14 mouse cellular contexts compared by ENCODE assay signal in the genomic region with DNA sequence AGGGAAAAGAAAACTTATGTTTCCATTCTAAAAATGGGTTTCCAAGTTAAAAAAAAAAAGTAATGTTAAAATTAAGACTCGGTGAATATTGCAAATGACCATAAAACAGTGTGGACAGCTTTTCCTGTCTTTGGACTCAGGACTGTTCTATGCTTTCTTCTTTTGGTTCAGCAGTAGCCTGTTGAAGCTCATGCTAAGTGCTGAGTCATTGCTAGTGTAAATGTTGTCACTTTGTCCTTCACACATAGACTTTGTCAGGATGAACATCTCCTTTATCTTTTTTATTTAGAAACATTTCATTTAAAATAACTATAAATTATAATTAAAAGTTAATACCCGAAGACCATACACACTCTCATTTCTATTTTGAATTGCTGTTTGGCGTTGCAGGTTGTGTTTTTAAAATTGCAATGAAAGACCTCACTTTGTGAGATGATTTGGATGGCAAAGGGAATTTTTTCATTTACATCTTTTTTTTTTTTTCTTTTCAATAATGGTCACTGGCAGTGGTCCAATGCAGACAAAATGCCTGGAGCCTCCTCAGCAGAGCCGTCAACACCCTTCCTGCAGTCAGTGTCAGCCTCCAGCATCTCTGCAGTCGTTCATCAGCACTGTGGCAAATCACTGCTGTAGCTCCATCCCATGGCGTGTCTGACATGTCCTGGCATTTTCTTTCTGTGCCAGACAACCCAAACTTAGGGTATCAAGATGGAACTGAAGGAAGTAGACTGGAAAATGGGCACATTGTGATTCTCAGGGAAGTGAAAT.
DNase-seq lines count a peak whose midpoint lies in the region; ATAC-seq and TF ChIP-seq lines count a peak whose summit lies in the region.
"Had no signal": no experiment of that assay in that cellular context is flagged by ENCODE, and none has a peak within 500 bp of the region (broad histone marks: within the 10 kb centered on the region; RNA-seq: fewer than 3 reads in every experiment).

No protein-coding gene starts in this region.

- H3K79me2 ChIP-seq in MEL (ENCODE audit: control insufficient read depth, insufficient read depth, low read length, poor library complexity) = peaks cover 31% of the 10 kb centered on the region

- WGBS in forebrain, embryonic 13.5 days = 41% methylated on average over 6 of the region's 6 CpGs
- 39% methylated on average over 6 of the region's 6 CpGs for WGBS in forebrain, embryonic 15.5 days
- WGBS in kidney, embryonic 15.5 days = 65% methylated on average over 6 of the region's 6 CpGs
- WGBS in liver, embryonic 12.5 days (ENCODE audit: insufficient replicate concordance) = 63% methylated on average over 6 of the region's 6 CpGs

- no peak overlapping the region for H3K4me2 ChIP-seq in forebrain, embryonic 13.5 days
- H3K4me2 ChIP-seq in forebrain, embryonic 15.5 days (replicated peaks) = no peak overlapping the region
- no peak overlapping the region for H3K4me2 ChIP-seq in kidney, embryonic 15.5 days
- H3K4me2 ChIP-seq in liver, embryonic 12.5 days = no peak overlapping the region
- H3K4me2 ChIP-seq: heart, embryonic 15.5 days; lung, embryonic 15.5 days; midbrain, embryonic 13.5 days had no signal

- peak; percentile 28 for DNase-seq in kidney, postnatal 10 days
- DNase-seq in MEL (ENCODE audit: low read depth, low spot score) = no peak
- DNase-seq in frontal cortex, postnatal 14 days (ENCODE audit: low spot score in 2 of 2) = no peak
- no peak for DNase-seq in layer of hippocampus, adult 9-10 months (ENCODE audit: low spot score)
- DNase-seq: adrenal gland, postnatal 10 days; cerebellum, adult 8-10 months; kidney, adult 11 months had no signal

- TF ChIP-seq CTCF in MEL (IDR thresholded peaks at IDR 0.05 in 2 of 3, conservative IDR thresholded peaks at IDR 0.05 in 1 of 3; ENCODE audit: control insufficient read depth in 1 of 3, insufficient read depth in 1 of 3, low read depth in 2 of 3, low read length in 3 of 3, poor library complexity in 1 of 3, severe bottlenecking in 1 of 3) = no peak

- H3K27me3 ChIP-seq in forebrain, embryonic 13.5 days = peaks cover 12% of the 10 kb centered on the region
- H3K27me3 ChIP-seq in forebrain, embryonic 15.5 days = no peaks in the 10 kb centered on the region
- H3K27me3 ChIP-seq in kidney, embryonic 15.5 days = no peaks in the 10 kb centered on the region
- H3K27me3 ChIP-seq in MEL (ENCODE audit: control insufficient read depth in 1 of 2, insufficient read depth in 2 of 2, low read length in 2 of 2) = no peaks in the 10 kb centered on the region
- H3K27me3 ChIP-seq in liver, embryonic 12.5 days (replicated peaks) = no peaks in the 10 kb centered on the region
- H3K27me3 ChIP-seq: heart, embryonic 15.5 days; lung, embryonic 15.5 days; midbrain, embryonic 13.5 days had no signal

- ATAC-seq in forebrain, embryonic 13.5 days = 0 out of 2 replicates have a peak, but pooled peaks have one; percentile 41
- ATAC-seq in forebrain, embryonic 15.5 days (replicated peaks) = no peak
- ATAC-seq in kidney, embryonic 15.5 days (replicated peaks; ENCODE audit: low FRiP score) = no peak
- no peak for ATAC-seq in liver, embryonic 12.5 days

- TF ChIP-seq EP300 in MEL (IDR thresholded peaks at IDR 0.05; ENCODE audit: low read depth in 1 of 2, low read length in 2 of 2) = no peak

- H3K27ac ChIP-seq in forebrain, embryonic 13.5 days = no peak overlapping the region
- H3K27ac ChIP-seq in forebrain, embryonic 15.5 days (replicated peaks) = no peak overlapping the region
- H3K27ac ChIP-seq in kidney, embryonic 15.5 days = no peak overlapping the region
- H3K27ac ChIP-seq in MEL (ENCODE audit: control insufficient read depth, low read depth, low read length) = no peak overlapping the region
- peak overlapping the region; percentile 80 for H3K27ac ChIP-seq in liver, embryonic 12.5 days
- H3K27ac ChIP-seq: heart, embryonic 15.5 days; lung, embryonic 15.5 days; midbrain, embryonic 13.5 days had no signal

- H3K36me3 ChIP-seq in forebrain, embryonic 13.5 days (ENCODE audit: poor library complexity, severe bottlenecking) = no peaks in the 10 kb centered on the region
- H3K36me3 ChIP-seq in forebrain, embryonic 15.5 days = no peaks in the 10 kb centered on the region
- H3K36me3 ChIP-seq in kidney, embryonic 15.5 days = no peaks in the 10 kb centered on the region
- peaks cover 0 to 61% of the 10 kb centered on the region in 2 experiments; a peak in 3 of 4 replicates for H3K36me3 ChIP-seq in MEL (ENCODE audit: control insufficient read depth in 1 of 2, insufficient read depth in 2 of 2, low read length in 2 of 2)
- H3K36me3 ChIP-seq in liver, embryonic 12.5 days = peaks cover 19% of the 10 kb centered on the region; the same call in 1 of the 2 replicates
- H3K36me3 ChIP-seq: heart, embryonic 15.5 days; lung, embryonic 15.5 days; midbrain, embryonic 13.5 days had no signal

- no peak for TF ChIP-seq RAD21 in MEL (IDR thresholded peaks at IDR 0.05; ENCODE audit: low read depth, low read length)

- TF ChIP-seq POLR2A in MEL (IDR thresholded peaks at IDR 0.05; ENCODE audit: control insufficient read depth in 1 of 2, insufficient read depth in 1 of 2, low read depth in 1 of 2, low read length in 2 of 2, poor library complexity in 1 of 2) = no peak

- H3K4me1 ChIP-seq in forebrain, embryonic 13.5 days = peaks cover 42% of the 10 kb centered on the region
- H3K4me1 ChIP-seq in forebrain, embryonic 15.5 days = peaks cover 31% of the 10 kb centered on the region
- H3K4me1 ChIP-seq in kidney, embryonic 15.5 days = 0 out of 2 replicates have a peak, but pooled peaks cover 8% of the 10 kb centered on the region
- H3K4me1 ChIP-seq in MEL (ENCODE audit: control insufficient read depth in 1 of 2, insufficient read depth in 2 of 2, low read length in 2 of 2) = peaks cover 18 to 22% of the 10 kb centered on the region in 2 experiments
- H3K4me1 ChIP-seq in liver, embryonic 12.5 days = peaks cover 71% of the 10 kb centered on the region

- H3K9me3 ChIP-seq in forebrain, embryonic 13.5 days (replicated peaks) = no peaks in the 10 kb centered on the region
- no peaks in the 10 kb centered on the region for H3K9me3 ChIP-seq in forebrain, embryonic 15.5 days
- H3K9me3 ChIP-seq in kidney, embryonic 15.5 days (replicated peaks) = no peaks in the 10 kb centered on the region
- no peaks in the 10 kb centered on the region for H3K9me3 ChIP-seq in MEL (replicated peaks; ENCODE audit: insufficient read depth, low read length)
- no peaks in the 10 kb centered on the region for H3K9me3 ChIP-seq in liver, embryonic 12.5 days (replicated peaks)
- H3K9me3 ChIP-seq: heart, embryonic 15.5 days; lung, embryonic 15.5 days; midbrain, embryonic 13.5 days had no signal

- no peak overlapping the region for H3K9ac ChIP-seq in forebrain, embryonic 13.5 days
- H3K9ac ChIP-seq in forebrain, embryonic 15.5 days (replicated peaks) = no peak overlapping the region
- no peak overlapping the region for H3K9ac ChIP-seq in kidney, embryonic 15.5 days
- H3K9ac ChIP-seq in MEL (ENCODE audit: control insufficient read depth, low read depth, low read length, poor library complexity, severe bottlenecking) = no peak overlapping the region
- H3K9ac ChIP-seq in liver, embryonic 12.5 days = no peak overlapping the region; the same call in 1 of the 2 replicates
- H3K9ac ChIP-seq: heart, embryonic 15.5 days; lung, embryonic 15.5 days; midbrain, embryonic 13.5 days had no signal

- no peak overlapping the region for H3K4me3 ChIP-seq in forebrain, embryonic 13.5 days
- H3K4me3 ChIP-seq in forebrain, embryonic 15.5 days = no peak overlapping the region
- H3K4me3 ChIP-seq in kidney, embryonic 15.5 days (replicated peaks) = no peak overlapping the region
- H3K4me3 ChIP-seq in MEL (ENCODE audit: control insufficient read depth in 1 of 2, insufficient read depth in 1 of 2, low read depth in 2 of 2, low read length in 2 of 2) = no peak overlapping the region
- H3K4me3 ChIP-seq in liver, embryonic 12.5 days = no peak overlapping the region
- H3K4me3 ChIP-seq: heart, embryonic 15.5 days; lung, embryonic 15.5 days; midbrain, embryonic 13.5 days had no signal

TF ChIP-seq in MEL, 35 proteins besides CTCF, POLR2A, EP300 and RAD21:
- TF ChIP-seq ETS1 (IDR thresholded peaks at IDR 0.05; ENCODE audit: low read depth, low read length) (no peak), ZNF384 (IDR thresholded peaks at IDR 0.05; ENCODE audit: low read depth, low read length) (0 out of 2 replicates have a peak, but pooled peaks have one; percentile 10)
